Mouse (Mus musculus) kidney, postnatal 0 days (tissue): ENCODE measurements around the gene Ctnnd2. TPM values are rescaled to one million over a fixed set of nuclear protein-coding genes. Genes with fewer than 3 reads are reported as not detected.
A peak's percentile ranks its signal among the peaks of the same experiment; 100 is the strongest.

Experiments
- ATAC-seq: fragments of 200-750 bp; cut with Nextera tagmentation; replicated peaks from 2 replicates; pipeline ENCODE4 v1.8.0; 2017; ENCODE audit warnings: low read depth, moderate number of reproducible peaks, moderate TSS enrichment, moderate library complexity; ENCODE audit not compliant: low FRiP score
- DNase-seq: peaks from one replicate; pipeline ENCODE4 v3.0.0-alpha.2; 2016; ENCODE audit warnings: low spot score
- H3K27ac ChIP-seq: fragments of 300-500 bp; sonication (generic); 2 replicates; pipeline ENCODE4 v1.5.1; 2014; ENCODE audit warnings: mild to moderate bottlenecking
- H3K27me3 ChIP-seq: fragments of 300-500 bp; sonication (generic); 2 replicates; pipeline ENCODE4 v1.6.1; 2014; ENCODE audit warnings: low read length, mixed read lengths; ENCODE audit not compliant: insufficient read depth
- H3K36me3 ChIP-seq: fragments of 300-500 bp; sonication (generic); 2 replicates; pipeline ENCODE4 v1.6.1; 2014; ENCODE audit warnings: low read length, mixed read lengths; ENCODE audit not compliant: insufficient read depth
- H3K4me1 ChIP-seq: fragments of 300-500 bp; sonication (generic); replicated peaks from 2 replicates; pipeline ENCODE4 v1.6.1; 2014; ENCODE audit warnings: antibody characterized with exemption, low read length, mixed read lengths; ENCODE audit not compliant: insufficient read depth
- H3K4me2 ChIP-seq: fragments of 300-500 bp; sonication (generic); 2 replicates; pipeline ENCODE4 v1.6.1; 2014; ENCODE audit warnings: mild to moderate bottlenecking, low read length, moderate library complexity, mixed read lengths
- H3K4me3 ChIP-seq: fragments of 300-500 bp; sonication (generic); replicated peaks from 2 replicates; pipeline ENCODE4 v1.5.1; 2014; ENCODE audit warnings: low read depth, low read length
- H3K9ac ChIP-seq: fragments of 300-500 bp; sonication (generic); 2 replicates; pipeline ENCODE4 v1.6.1; 2014; ENCODE audit warnings: low read depth, low read length
- H3K9me3 ChIP-seq: fragments of 300-500 bp; sonication (generic); replicated peaks from 2 replicates; pipeline ENCODE4 v1.6.1; 2016; ENCODE audit warnings: low read length, inconsistent platforms, mixed read lengths
- CTCF ChIP-seq: IDR thresholded peaks from 2 replicates; pipeline ENCODE4 v1.5.1; 2016; ENCODE audit warnings: antibody characterized with exemption, low read depth, mild to moderate bottlenecking, moderate library complexity
- WGBS: fragments of 180-500 bp; shearing (Covaris S2); extraction: QIAGEN DNeasy Blood & Tissue Kit; methylation state at CpG from one replicate; pipeline ENCODE4 v1.1.7; 2014; 5-methylcytosine and 5-hydroxymethylcytosine counted together
- polyA plus RNA-seq: library from polyadenylated mRNA; unstranded; fragments of >200 nt; fragmentation: Nextera tagmentation; extraction: Ambion mirVana; gene quantifications from 2 replicates; pipeline ENCODE4 v1.2.1, GENCODE M21; 2015

Ctnnd2 gene
- polyA plus RNA-seq, 1 experiment from 2014 or later, result 2.8 TPM

DNA sequence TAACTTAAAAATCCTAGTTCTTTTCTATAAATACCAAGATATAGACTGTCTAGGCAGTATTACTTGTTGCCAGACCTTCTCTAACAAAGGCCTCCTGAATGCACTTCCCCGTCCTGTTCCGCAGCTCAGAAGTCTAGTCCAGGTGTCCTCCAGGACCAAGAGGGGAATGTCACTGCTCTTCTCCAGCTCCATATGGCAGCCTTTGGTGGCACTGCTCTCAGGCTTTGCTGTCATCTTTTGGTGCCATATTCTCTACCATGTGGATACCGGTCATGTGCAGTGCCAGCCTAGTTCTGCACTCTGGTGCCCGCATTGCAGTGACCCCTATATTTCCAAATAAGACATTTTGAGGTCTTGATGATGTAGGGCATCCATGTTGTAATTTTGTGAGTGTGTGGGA, 56.7 kb downstream of the Ctnnd2 start:
- H3K4me2 ChIP-seq, result no peak overlapping the region
- H3K27ac ChIP-seq, result no peak overlapping the region
- TF ChIP-seq CTCF, result no peak
- no peaks in the 10 kb centered on the region for H3K4me1 ChIP-seq
- no peak overlapping the region for H3K9ac ChIP-seq
- DNase-seq (no peak), ATAC-seq (no peak)
- H3K4me3 ChIP-seq, result no peak overlapping the region
- H3K27me3 ChIP-seq, result no peaks in the 10 kb centered on the region
- no peaks in the 10 kb centered on the region for H3K36me3 ChIP-seq
- H3K9me3 ChIP-seq, result no peaks in the 10 kb centered on the region
- WGBS, result 91% methylated on average over 4 of the region's 4 CpGs

DNA sequence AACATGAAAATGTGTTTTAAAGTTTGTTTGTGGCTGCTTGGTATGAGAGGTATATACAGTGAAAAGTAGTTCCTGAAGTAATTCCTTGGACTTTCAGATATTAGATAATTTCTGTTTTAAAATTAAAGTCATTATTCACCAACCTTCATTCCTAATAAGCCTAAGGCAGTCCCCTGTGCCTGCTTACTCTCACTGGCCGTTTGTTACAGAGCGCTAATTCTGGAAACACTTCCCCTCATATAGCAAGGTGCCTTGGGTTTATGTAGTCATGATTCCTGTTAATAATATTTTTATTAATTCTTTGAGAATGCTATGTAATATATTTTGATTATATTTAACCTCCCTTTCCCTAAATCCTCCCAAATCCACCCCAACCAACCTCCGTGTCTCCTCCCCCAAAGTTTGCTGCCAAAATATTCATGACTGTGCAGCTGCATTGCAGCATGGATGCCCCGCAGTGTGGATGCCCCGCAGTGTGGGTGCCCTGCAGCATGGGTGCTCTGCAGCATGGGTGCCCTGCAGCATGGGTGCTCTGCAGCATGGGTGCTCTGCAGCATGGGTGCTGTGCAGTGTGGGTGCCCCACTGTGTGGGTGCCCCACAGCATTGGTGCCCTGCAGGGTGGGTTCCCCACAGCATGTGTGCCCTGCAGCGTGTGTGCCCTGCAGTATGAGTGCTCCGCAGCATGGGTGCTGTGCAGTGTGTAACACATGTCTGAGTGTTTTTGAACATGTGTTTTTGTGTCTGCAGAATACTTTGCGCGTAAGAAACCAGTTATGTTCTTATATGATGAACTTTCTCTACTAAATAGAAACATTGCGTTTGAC, 63.0 kb downstream of the Ctnnd2 start:
- no peak overlapping the region for H3K4me3 ChIP-seq

DNA sequence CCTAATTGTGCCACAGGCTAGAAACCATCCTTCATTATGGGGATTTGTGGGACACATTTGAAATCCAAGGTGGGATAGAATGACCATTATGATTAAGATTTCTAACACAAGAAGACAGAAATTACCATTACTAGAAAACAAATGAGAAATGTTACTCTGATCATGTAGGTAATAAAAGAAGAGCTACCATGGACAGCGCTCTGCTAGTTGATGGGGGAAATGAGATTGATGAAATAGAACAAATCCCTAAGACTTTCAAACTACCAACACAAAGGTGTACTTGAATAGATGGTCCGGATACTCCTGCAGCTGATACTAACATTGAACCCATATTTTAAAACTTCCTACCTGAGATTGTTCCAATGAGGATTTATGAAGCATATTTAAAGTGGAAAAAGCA, 68.5 kb downstream of the Ctnnd2 start:
- Histone ChIP-seq H3K4me3 (no peak overlapping the region), H3K9ac (no peak overlapping the region), H3K27ac (no peak overlapping the region), H3K27me3 (no peaks in the 10 kb centered on the region), H3K9me3 (no peaks in the 10 kb centered on the region), H3K36me3 (no peaks in the 10 kb centered on the region), H3K4me2 (no peak overlapping the region), H3K4me1 (no peaks in the 10 kb centered on the region)
- no peak for TF ChIP-seq CTCF
- DNase-seq (peak; percentile 55), ATAC-seq (no peak)
- 86% methylated on average over 2 of the region's 2 CpGs for WGBS

More for the DNA sequence above, 63.0 kb downstream of the Ctnnd2 start:
- DNase-seq, result no peak
- TF ChIP-seq CTCF, result no peak
- Histone ChIP-seq H3K4me1 (no peaks in the 10 kb centered on the region), H3K9me3 (no peaks in the 10 kb centered on the region), H3K9ac (no peak overlapping the region), H3K4me2 (no peak overlapping the region), H3K27me3 (no peaks in the 10 kb centered on the region), H3K36me3 (no peaks in the 10 kb centered on the region), H3K27ac (no peak overlapping the region)
- ATAC-seq, result no peak
- 84% methylated on average over 10 of the region's 10 CpGs for WGBS

GRCm38 (mm10) chr15:30268822-30269221, 96.4 kb downstream of the Ctnnd2 start:
- no peaks in the 10 kb centered on the region for H3K27me3 ChIP-seq
- no peaks in the 10 kb centered on the region for H3K36me3 ChIP-seq
- no peaks in the 10 kb centered on the region for H3K4me1 ChIP-seq
- DNase-seq (no peak), ATAC-seq (no peak)
- no peak overlapping the region for H3K9ac ChIP-seq
- no peak for TF ChIP-seq CTCF
- no peaks in the 10 kb centered on the region for H3K9me3 ChIP-seq
- no peak overlapping the region for H3K4me2 ChIP-seq
- WGBS, result 86% methylated on average over 10 of the region's 10 CpGs
- no peak overlapping the region for H3K4me3 ChIP-seq
- no peak overlapping the region for H3K27ac ChIP-seq

DNA sequence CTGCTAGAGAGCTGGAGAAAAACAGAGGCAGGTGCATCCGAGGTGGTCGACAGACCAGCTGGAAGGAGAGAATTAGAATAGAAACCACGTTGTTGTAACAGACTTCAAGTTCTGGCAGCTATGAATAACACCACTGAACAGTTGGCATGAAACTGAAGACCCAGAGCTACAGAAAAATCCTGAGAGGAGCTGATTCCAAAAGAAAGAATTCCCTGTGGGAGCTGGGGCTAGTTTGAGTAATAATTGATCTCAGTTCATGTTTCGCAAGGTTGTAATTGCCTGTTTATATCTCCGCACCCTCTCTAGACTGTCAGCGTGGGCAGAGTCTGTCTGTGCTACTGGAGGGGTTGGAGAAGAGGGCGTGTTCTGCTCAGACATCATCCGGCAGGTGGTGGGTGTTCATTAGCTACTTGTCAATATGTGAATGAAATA, 98.8 kb downstream of the Ctnnd2 start:
- Histone ChIP-seq H3K27ac (no peak overlapping the region), H3K27me3 (no peaks in the 10 kb centered on the region), H3K9ac (no peak overlapping the region), H3K36me3 (no peaks in the 10 kb centered on the region), H3K4me3 (no peak overlapping the region), H3K9me3 (no peaks in the 10 kb centered on the region), H3K4me1 (no peaks in the 10 kb centered on the region), H3K4me2 (no peak overlapping the region)
- DNase-seq (no peak), ATAC-seq (no peak)
- 66% methylated on average over 8 of the region's 8 CpGs for WGBS
- TF ChIP-seq CTCF, result no peak

DNA sequence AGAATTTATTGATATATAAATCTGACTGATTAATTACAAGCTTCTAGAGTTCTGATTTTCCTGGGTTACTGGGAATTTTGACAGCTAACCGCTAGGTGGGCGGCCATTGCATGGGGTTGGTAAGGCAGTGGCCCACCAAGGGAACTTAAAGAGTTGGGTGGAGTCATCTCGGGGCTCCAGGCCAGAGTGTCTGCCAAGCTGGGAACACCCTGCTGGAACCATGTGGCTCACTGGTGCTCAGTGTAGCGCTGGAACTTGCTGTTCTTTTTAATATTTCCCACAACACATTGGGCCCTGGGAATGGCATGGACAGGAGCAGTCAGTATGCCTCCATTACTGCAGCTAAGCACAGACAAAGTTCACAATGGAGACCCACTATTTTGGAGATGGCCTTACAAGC, 99.9 kb downstream of the Ctnnd2 start:
- Histone ChIP-seq H3K4me1 (no peaks in the 10 kb centered on the region), H3K27me3 (no peaks in the 10 kb centered on the region), H3K4me2 (no peak overlapping the region), H3K9me3 (no peaks in the 10 kb centered on the region), H3K4me3 (no peak overlapping the region), H3K27ac (no peak overlapping the region), H3K36me3 (no peaks in the 10 kb centered on the region), H3K9ac (no peak overlapping the region)
- WGBS, result 93% methylated on average over 4 of the region's 4 CpGs
- no peak for TF ChIP-seq CTCF
- no peak for ATAC-seq
- DNase-seq, result no peak
